Comparison of ENCODE assay signal across 15 mouse cellular contexts in the genomic region with DNA sequence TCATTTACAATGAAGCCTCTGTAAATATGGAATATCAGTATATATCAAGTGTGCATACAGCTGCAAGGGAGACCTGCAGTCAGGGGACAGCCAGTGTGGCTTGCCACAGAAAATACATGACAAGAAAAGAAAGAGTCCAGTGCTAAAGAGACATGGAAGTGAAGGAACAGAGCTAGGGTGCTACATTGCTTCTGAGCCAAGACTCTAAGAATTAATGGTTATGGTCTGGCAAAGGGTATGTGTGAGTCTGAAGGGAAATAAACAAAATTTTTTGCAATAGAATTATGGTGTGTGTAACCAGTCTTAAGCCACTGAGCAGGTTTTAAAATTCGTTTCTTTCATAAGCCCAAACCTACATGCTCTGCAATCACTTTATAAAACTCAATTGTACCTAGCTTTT. TPM values are rescaled to one million over a fixed set of nuclear protein-coding genes. Genes with fewer than 3 reads are reported as not detected.
"Had no signal": no experiment of that assay in that cellular context is flagged by ENCODE, and none has a peak within 500 bp of the region (broad histone marks: within the 10 kb centered on the region; RNA-seq: fewer than 3 reads in every experiment).

No protein-coding gene starts in this region.

- H3K4me2 ChIP-seq: neural tube, embryonic 15.5 days; stomach, embryonic 15.5 days had no signal

- DNase-seq: retina, postnatal 1 day; right cerebral cortex, postnatal 14 days; right cerebral cortex, postnatal 25 days; right cerebral cortex, postnatal 4 days; spleen, adult 18-20 months; thymus, adult 18-20 months; thymus, adult 2 months; thymus, postnatal 14 days; thymus, postnatal 25 days; thymus, postnatal 36 days; thymus, postnatal 4 days had no signal

- H3K4me1 ChIP-seq: neural tube, embryonic 15.5 days; stomach, embryonic 15.5 days had no signal

- H3K9me3 ChIP-seq: neural tube, embryonic 15.5 days; stomach, embryonic 15.5 days had no signal

- H3K9ac ChIP-seq: neural tube, embryonic 15.5 days; stomach, embryonic 15.5 days had no signal

- H3K36me3 ChIP-seq: neural tube, embryonic 15.5 days; stomach, embryonic 15.5 days had no signal

- H3K27me3 ChIP-seq: neural tube, embryonic 15.5 days; stomach, embryonic 15.5 days had no signal

- H3K27ac ChIP-seq: neural tube, embryonic 15.5 days; stomach, embryonic 15.5 days; stomach, postnatal 0 days had no signal

- H3K4me3 ChIP-seq: neural tube, embryonic 15.5 days; stomach, embryonic 15.5 days had no signal

RNA-seq across cellular contexts. Expression of a gene that starts 13.2 kb away (rescaled TPM):
- total RNA-seq: neutrophil, adult 5-6 weeks had no signal
